Mouse (Mus musculus) brain, embryonic 14.5 days (tissue): ENCODE measurements around the gene Sik3. TPM values are rescaled to one million over a fixed set of nuclear protein-coding genes. Genes with fewer than 3 reads are reported as not detected.

Experiments used
- DNase-seq: peaks from one replicate; pipeline ENCODE4 v3.0.0-alpha.2; 2011; ENCODE audit warnings: low read depth
- CTCF ChIP-seq: fragments of 200-500 bp; IDR thresholded peaks from 2 replicates; pipeline ENCODE4 v1.5.1; 2012; ENCODE audit warnings: inconsistent platforms, mild to moderate bottlenecking, moderate library complexity, borderline replicate concordance; ENCODE audit not compliant: insufficient read depth, insufficient read length; ENCODE audit errors: extremely low read depth
- POLR2A ChIP-seq: fragments of 200-500 bp; IDR thresholded peaks from 2 replicates; pipeline ENCODE4 v1.6.1; 2012; ENCODE audit warnings: mild to moderate bottlenecking, inconsistent platforms, borderline replicate concordance; ENCODE audit not compliant: poor library complexity, insufficient read depth, insufficient read length, severe bottlenecking; ENCODE audit errors: extremely low read depth
- polyA plus RNA-seq: library from polyadenylated mRNA; depleted of rRNA; stranded (reverse); fragments of >200 nt; gene quantifications from 2 replicates; pipeline ENCODE4 v1.2.3, GENCODE M21; 2012

Sik3 gene
- polyA plus RNA-seq, 1 experiment: 24.5 TPM

DNA sequence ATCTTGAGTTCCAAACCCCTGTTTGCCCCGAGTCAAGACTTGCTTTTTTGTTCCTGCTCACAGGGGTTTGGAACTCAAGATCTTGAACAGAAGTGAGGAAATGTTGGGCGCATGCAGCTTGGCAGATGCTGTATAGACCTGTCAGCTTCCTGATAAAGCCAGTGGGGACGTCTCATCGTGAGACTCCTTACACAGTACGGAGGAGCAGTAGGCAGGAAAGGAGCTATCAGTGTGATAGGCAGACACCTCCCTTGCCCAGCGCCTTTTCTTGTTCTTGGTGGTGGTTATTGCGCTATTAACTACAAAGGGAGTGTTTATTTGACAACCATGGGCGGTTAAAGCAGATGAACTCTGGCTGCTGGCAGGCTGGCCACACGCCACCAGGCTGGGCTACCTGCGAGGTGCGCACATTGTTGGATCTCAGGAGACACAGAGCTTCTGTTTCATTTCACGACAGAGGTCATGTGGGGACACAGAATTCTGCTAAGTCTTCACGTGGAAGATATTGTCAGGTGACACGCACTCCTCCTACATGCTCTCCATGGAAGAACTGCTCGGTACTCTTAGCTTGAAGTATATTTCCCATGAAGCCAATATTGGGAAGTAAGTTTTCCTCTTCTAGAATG lies 85.9 kb downstream of the Sik3 start:
- DNase-seq: no peak
- TF ChIP-seq CTCF (no peak), POLR2A (no peak)

DNA sequence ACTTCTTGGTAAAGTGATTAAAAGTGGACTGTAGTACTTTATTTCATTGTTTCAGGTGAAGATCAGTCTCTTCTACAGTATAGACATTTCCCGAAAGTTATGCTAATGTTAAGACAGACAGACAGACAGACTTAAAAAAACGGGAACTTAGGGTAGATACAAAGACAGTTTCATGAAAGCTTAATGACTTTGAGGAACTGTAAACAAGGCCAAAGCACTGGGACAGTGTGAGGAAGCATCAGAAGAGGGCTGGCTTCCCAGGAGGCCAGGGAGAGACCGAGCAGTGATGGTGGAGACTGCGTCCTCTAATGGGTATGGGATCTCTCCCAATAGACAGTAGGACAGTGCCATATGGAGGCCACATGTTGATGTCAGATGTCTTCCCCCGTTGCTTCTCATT lies 86.5 kb downstream of the Sik3 start:
- TF ChIP-seq CTCF (no peak), POLR2A (no peak)
- DNase-seq: no peak

DNA sequence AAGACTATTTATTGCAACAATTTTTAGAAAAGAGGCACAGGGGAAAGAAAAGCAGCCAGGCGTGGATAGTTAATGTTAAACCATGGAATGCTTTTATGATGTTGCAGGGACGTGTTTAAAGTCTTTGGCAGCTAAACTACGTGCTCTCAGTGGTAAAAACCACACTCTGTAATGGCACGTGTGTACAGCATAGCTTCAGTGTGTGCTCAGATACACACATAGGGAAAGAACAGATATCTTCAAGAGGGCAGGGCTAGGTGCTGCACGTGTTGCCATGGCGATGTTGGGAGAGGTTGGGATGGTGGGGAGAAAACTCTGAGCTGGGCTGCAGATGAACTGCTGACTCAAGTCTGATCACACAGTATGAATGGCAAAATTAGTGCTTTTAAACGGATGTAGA lies 90.5 kb downstream of the Sik3 start:
- TF ChIP-seq POLR2A (no peak), CTCF (no peak)

DNA sequence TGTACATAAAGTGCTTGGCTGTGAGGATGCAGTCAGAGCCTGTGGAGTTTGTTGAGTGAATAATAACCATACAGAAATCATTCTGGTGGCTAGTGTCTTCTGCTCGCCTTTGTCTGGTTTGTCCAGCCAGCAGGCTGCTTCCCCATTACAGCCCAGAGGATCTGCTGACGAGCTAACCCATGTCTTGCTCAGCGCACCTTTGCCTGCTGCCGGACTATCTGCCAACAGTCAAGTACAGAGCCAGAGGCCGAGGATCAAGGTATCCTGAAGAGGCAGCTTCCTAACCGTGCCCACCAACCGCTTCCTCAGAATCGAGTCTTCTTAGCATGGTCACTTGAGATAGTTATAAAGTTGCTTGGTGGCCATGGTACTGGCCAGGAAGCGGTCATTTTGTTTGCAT lies 93.5 kb downstream of the Sik3 start:
- DNase-seq: no peak
- TF ChIP-seq POLR2A (no peak), CTCF (no peak)

More for the DNA sequence above, 90.5 kb downstream of the Sik3 start:
- no peak for DNase-seq

DNA sequence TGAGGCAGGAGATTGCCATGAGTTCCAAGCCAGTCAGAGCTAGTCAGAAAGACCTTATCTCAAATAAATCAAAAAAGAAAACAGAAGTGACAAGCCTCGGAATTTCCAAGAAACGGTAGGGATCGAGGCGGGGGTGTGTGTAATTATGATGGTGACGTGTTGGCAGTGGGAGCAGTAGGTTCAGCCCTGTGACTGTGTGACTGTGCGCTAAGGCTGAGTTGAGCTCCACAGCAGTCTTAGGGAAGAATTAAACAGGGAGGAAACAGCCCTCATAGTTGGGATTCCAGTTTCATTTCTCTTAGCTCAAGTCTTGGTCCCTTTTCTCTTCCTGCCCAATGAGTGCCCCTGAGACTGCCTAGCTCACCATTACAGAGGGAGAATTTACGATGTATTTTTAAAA lies 98.0 kb downstream of the Sik3 start:
- TF ChIP-seq POLR2A (no peak), CTCF (no peak)
- no peak for DNase-seq

DNA sequence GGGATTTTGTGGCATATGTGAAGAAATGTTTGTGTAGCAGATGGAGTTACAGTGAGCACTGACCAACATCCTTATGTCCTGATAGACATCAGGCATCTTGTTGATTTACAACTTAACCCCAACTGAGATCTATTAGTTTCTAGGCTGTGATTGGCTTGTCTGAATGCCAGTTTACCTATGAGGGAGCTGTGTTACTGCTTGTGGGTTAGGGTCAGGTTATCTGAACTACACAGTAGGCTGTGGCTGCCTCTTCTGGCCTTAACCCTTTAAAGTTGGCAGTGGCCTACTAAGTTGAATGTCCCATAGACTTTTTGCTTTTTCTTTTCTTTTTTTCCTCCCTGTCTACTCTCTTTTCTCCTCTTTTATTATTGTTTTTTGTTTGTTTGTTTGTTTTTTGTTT lies 98.7 kb downstream of the Sik3 start:
- no peak for TF ChIP-seq CTCF
- TF ChIP-seq POLR2A: no peak
- no peak for DNase-seq

DNA sequence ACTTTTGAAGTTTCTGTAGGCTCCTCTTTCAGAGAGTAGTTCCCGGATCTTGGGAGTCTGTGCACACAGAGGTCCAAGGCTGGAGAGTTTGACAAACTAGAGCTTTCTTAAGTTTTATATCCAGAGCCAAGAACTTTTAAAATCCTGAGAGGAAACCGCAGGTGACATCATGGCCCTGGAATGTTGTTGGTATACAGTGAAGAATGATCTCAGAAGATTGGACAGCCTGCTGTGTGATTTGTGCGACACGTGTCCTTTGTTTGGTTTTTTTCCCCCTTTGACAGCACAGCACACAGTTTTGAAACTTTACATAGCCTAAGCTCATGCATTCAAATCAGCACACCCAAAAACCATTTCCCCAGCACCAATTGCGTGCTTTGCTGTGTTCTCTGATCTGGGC lies 99.6 kb downstream of the Sik3 start:
- TF ChIP-seq CTCF: no peak
- TF ChIP-seq POLR2A: no peak
- DNase-seq: peak; percentile 75

DNA sequence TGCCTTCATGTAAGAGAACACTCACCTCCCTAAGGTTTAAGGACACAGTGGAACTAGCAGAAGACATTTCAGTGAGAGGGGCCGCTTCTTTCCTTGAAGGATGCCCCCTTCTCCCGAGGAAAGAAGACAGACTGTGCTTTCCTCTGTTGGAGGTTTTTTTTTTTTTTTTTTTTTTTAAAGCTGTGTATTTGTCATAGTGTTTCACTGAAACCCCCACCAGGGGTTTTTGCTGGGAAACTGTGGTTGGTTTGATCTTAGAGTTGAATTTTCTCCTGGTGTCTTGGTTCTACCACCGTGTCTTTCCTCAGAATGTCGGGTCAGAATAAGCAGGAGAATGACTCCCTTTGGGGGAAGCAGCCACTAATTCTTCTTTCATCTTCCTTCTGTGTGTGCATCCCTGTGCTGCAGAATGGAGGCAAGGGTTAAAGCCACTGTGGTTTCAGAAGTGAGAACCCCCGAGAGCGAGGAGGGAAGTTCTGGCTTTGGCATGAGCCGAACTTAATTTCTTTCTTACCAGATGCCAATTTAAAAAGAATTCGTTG lies 106.3 kb downstream of the Sik3 start:
- no peak for TF ChIP-seq CTCF
- TF ChIP-seq POLR2A: no peak
- no peak for DNase-seq

DNA sequence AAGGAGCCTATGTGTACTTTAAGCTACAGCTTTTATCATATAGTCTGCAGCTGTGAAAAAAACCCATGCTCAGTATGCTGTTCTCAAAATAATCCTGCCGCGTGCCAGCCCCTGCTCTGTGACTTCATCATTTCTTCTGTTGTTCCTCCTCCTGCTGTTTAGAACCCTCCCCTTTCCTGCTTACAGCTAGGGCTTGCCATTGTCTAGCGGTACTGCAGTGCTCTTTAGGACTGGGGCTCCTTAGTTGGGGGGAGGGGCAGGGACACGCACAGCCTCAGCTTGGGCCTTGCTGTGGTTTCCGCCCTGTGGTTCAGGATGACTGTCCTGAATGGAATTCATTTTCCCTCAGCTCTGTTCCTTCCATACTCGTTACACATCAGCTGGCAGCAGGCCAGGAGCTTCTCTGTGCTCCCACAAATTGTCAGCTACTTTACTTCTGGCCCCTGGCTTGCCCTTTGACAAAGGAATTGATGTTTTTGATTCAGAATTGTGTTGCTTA lies 107.4 kb downstream of the Sik3 start:
- peak; percentile 91 for DNase-seq
- TF ChIP-seq POLR2A (no peak), CTCF (no peak)

DNA sequence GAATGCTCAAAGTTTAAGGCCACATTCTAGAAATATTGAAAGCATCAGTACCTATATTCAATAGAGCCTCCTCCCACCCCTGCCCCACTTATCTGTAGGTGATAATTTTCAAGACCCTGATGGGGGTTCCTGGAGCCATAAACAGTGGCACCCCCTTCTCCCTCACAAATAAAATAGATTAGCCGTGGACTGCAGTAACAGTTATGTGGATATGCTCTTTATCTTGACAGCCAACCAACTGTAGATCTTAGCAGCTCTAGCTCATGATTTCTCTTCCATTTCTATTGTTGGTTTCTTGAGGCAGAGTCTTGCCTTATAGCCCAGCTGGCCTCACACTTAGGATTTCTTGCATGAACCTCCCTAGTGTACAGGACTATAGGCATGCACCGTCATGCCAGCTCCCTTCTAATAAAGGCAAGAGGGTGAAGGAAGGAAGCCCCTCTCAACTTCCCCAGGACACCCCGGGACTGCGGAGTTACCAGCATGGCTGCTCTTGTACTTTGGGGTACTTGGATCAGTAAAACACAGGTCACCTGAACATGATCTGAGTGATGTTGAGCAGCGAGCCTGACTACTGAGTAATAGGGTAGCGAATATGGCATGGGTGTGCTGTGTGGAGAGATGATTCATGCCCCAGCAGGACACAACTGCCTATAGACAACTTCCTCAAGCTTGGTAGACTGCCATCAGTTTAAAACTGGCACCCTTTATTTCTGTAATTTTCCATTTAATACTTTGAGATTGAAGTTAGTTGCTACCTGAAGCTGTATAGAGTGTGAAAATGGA lies 108.0 kb downstream of the Sik3 start:
- TF ChIP-seq POLR2A: no peak
- TF ChIP-seq CTCF: no peak
- DNase-seq: no peak

DNA sequence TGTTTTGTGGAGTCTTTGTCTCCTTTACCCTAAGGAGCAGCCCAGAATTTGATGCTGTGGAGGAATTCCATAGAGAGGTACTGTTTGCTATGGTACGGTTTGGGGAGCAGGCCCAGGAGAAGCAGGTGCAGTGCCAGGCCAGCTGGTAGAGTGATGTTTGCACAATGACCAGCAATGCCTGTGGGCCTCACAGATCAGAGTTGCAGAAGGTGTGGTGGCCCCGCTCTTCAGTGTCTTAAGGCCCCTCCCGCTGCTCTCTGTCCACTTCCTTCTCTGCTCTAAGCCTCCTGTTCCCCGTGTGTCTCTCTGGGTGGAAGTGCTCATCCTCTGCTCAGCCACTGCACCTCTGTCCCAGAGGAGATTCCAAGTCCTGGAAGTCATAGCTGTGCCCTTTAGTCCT lies 108.9 kb downstream of the Sik3 start:
- no peak for DNase-seq
- TF ChIP-seq CTCF: no peak
- no peak for TF ChIP-seq POLR2A

DNA sequence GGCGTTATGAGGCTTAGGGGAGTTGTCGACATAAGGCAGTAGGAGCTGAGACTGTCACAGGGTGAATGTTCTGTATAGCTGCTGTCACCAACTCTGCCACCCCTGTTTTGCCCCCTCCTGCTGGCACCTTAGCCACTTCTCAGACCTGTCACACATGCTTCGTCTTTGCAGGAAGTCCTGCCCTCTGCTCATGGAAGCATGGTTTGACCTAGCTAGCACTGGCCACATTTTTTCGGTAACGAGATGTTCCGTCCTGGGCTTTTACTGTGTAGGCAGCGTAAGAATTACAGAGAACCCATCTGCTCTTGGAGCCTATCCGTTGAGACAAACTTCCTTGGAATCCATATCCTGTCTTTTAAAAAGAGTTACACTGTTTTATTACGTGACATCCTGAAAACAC lies 110.1 kb downstream of the Sik3 start:
- no peak for DNase-seq
- TF ChIP-seq POLR2A (no peak), CTCF (no peak)

DNA sequence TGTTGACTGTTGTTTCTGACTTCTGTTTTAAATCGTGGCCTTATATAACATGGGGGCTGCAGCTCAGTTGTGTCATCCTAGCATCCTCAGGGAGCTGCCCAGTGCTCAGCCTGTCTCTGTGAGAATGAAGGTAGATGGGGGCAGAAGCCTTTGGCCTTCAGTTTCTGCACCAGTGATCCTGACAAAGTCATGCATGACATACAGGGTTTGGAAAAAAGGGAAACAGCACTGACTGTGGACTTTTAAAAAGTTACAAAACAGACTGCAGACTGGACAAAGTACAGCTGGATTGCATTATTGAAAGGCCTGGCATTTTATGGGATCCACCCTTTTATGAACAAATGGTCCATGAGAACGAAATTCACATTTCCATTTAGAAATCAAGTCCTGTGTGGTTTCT lies 113.7 kb downstream of the Sik3 start:
- no peak for DNase-seq

More for the DNA sequence above, 113.7 kb downstream of the Sik3 start:
- TF ChIP-seq CTCF: no peak
- no peak for TF ChIP-seq POLR2A
